Mouse (Mus musculus): ENCODE data around the gene Tead1. TPM values are rescaled to one million over a fixed set of nuclear protein-coding genes. Genes with fewer than 3 reads are reported as not detected.

Gene Tead1
- 27.5 and 32.3 TPM in 2 replicates for polyA plus RNA-seq (2015; fragmentation: Nextera tagmentation; extraction: Ambion mirVana)

DNA sequence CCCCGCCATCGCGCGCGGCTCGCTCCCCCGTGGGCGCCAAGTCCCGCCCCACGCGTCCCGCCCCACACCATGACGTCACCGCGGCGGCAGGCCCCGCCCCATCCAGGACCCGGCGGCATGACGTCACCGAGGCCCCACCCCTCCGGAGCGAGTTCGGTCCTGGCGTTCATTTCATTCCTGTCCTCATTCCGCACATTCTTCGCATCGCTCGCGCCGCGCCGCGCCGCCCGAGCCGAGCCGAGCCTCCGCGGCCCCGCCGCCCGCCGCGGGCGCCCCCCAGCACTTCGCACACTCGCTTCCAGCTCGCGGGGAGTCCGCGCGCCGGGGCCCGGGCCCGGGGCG is at the start of gene Tead1:
Tead1 (plus strand) TSS at position 148 of the 342 bp plus-strand sequence.
- peak; percentile 89 for ATAC-seq (replicated peaks; ENCODE audit: insufficient number of reproducible peaks, insufficient read depth, low FRiP score, low read depth)
- WGBS = under 1% methylated on average over 56 of the region's 57 CpGs

DNA sequence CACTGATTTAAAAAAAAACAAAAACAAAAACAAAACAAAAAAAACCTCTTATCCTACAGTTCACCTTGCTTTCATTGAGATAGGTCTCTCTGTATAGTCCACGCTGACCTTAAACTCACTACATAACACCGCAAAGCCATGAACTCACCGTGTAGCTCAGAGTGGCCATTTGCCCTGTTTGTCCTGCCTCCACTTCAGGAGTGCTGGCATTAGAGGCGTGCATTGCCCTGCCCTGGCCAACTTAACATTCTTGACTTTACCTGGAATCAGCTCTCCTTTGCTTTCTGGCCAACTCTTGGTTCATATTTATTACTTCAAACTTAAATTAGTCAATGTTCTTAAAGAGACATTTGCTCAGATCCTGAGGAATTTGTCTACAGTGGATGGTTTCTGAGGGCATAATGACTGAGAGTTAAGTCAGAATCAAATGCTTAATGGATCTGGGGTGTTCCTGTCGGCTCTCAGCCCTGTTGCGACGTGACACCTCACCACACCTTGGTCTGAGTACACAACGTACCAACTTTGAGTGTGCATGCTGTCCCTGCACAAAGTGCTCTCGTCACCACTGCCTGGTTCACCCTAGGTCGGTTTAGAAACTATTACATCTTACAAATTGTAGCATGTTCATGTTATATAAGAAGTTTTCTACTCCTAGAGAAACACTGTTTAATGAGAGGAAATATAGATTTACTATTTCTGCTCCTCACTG is 44.5 kb upstream of the Tead1 start:
- Histone ChIP-seq H3K36me3 (peaks cover 5% of the 10 kb centered on the region; the same call in 1 of the 2 replicates), H3K4me2 (no peak overlapping the region), H3K4me3 (no peak overlapping the region), H3K27ac (no peak overlapping the region), H3K9me3 (replicated peaks) (no peaks in the 10 kb centered on the region; the same call in 1 of the 2 replicates), H3K9ac (no peak overlapping the region), H3K4me1 (replicated peaks) (no peaks in the 10 kb centered on the region), H3K27me3 (no peaks in the 10 kb centered on the region)
- ATAC-seq (replicated peaks; ENCODE audit: insufficient number of reproducible peaks, insufficient read depth, low FRiP score, low read depth) = no peak
- WGBS = 80% methylated on average over 10 of the region's 10 CpGs

More for the DNA sequence above, at the start of gene Tead1:
- Histone ChIP-seq H3K27ac (peak within 1 kb of the TSS; percentile 99), H3K9me3 (replicated peaks) (no peaks in the 10 kb centered on the region), H3K4me3 (peak within 1 kb of the TSS; percentile 86), H3K9ac (peak within 1 kb of the TSS; percentile 88), H3K27me3 (no peaks in the 10 kb centered on the region), H3K4me2 (peak within 1 kb of the TSS; percentile 81), H3K4me1 (replicated peaks) (peaks cover 32% of the 10 kb centered on the region), H3K36me3 (no peaks in the 10 kb centered on the region)

DNA sequence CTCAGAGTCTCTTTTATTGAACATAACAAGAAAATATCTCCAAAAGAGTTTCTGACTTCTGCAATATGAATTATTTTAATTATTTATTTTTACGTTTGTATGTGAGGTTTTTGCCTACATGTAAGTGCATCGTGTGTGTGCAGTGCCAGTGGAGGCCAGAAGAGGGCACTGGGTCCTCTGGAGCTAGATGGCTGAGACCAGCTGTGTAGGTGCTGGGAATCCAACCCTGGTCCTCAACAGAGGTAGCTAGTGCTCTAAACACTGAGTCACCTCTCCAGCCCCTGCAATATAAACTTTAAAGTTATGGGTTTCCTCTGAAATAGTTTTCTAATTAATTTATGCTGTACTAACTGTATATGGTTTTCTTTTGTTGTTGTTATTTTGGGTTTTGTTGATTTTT is 43.2 kb upstream of the Tead1 start:
- Histone ChIP-seq H3K4me2 (no peak overlapping the region), H3K9ac (no peak overlapping the region), H3K27ac (no peak overlapping the region), H3K4me1 (replicated peaks) (no peaks in the 10 kb centered on the region), H3K27me3 (no peaks in the 10 kb centered on the region), H3K4me3 (no peak overlapping the region), H3K9me3 (replicated peaks) (no peaks in the 10 kb centered on the region; the same call in 1 of the 2 replicates), H3K36me3 (peaks cover 5% of the 10 kb centered on the region; the same call in 1 of the 2 replicates)
- 89% methylated on average over 2 of the region's 2 CpGs for WGBS
- ATAC-seq (replicated peaks; ENCODE audit: insufficient number of reproducible peaks, insufficient read depth, low FRiP score, low read depth) = no peak

DNA sequence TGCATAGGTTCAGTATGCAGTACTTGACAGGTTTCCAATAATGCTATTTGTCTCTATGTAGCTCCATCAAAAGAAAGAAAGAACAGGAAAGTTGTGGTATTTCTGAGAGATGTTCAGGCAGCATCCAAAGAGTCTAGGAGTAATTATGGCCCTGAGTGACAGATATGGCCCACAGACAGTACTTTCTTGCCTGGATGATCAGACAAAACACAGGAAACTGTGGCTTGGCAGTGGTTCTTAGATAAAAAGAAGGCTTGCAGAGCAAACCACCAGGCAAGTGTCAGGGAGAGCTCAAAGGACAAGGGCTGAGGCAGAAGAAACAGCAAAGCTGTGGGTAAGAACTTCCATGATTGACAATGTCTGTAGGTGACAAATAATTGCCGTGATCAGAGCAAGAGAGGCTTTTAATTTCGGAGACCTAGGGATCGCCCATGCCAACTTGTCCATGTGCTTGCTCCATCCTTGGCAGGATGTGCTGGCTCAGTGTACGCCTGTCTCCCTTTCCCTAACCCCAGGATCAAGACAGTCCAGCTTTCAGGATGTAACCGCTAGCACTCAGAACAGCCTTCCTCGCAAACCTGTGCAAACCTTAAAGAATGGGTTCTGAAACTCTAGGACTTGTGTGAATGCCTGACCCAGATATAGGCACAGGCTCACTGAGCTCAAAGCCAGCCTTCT is 35.1 kb upstream of the Tead1 start:
- H3K36me3 ChIP-seq = no peaks in the 10 kb centered on the region
- H3K4me1 ChIP-seq (replicated peaks) = peaks cover under 1% of the 10 kb centered on the region; the same call in 1 of the 2 replicates
- H3K4me3 ChIP-seq = no peak overlapping the region
- H3K27ac ChIP-seq = no peak overlapping the region
- H3K27me3 ChIP-seq = no peaks in the 10 kb centered on the region
- H3K4me2 ChIP-seq = no peak overlapping the region
- 84% methylated on average over 6 of the region's 6 CpGs for WGBS
- no peaks in the 10 kb centered on the region for H3K9me3 ChIP-seq (replicated peaks)
- H3K9ac ChIP-seq = no peak overlapping the region
- ATAC-seq (replicated peaks; ENCODE audit: insufficient number of reproducible peaks, insufficient read depth, low FRiP score, low read depth) = no peak

DNA sequence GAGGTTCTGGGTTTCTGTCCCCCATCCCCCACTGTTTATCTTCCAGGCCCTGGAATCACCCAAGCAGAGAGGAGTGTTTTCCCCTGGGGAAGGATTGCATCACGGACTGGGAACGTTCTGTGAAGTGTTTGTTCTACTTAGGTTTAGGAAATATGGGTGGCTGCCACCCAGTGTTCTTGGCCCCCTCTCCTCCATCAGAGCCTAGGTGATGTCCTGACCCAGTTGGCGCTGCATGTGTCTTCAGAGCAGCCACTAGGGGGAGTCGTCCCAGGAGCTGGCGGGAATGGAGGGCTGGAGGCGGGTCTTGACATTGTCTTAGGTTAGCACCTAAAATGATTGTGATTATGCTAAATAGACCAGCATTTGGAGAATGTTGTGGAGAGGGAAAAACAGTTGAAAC is 34.4 kb upstream of the Tead1 start:
- no peak for ATAC-seq (replicated peaks; ENCODE audit: insufficient number of reproducible peaks, insufficient read depth, low FRiP score, low read depth)

DNA sequence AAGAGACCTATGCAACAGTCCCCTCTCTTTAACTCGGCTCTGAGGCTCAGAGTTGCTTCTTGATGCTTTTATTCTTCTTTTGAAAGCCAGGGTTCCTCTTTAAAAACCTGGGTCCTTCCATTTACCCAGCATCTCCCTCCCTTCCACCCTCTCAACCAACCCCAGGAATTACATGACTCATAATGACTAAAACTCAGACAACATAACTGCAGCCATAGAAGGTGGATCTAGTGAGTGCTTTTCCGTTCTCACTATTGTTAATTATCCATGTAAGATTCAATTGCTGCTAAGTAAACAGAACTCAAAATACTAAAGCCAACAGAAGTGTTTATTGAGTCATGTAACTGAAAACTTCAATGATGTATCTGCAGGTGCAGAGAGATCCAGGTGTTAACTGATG is 33.4 kb upstream of the Tead1 start:
- Histone ChIP-seq H3K4me2 (no peak overlapping the region), H3K36me3 (no peaks in the 10 kb centered on the region), H3K27me3 (no peaks in the 10 kb centered on the region), H3K27ac (no peak overlapping the region), H3K9ac (no peak overlapping the region), H3K4me3 (no peak overlapping the region), H3K9me3 (replicated peaks) (no peaks in the 10 kb centered on the region), H3K4me1 (replicated peaks) (peaks cover 5% of the 10 kb centered on the region; the same call in 1 of the 2 replicates)
- 87% methylated on average over 2 of the region's 2 CpGs for WGBS
- no peak for ATAC-seq (replicated peaks; ENCODE audit: insufficient number of reproducible peaks, insufficient read depth, low FRiP score, low read depth)

More for the DNA sequence above, 34.4 kb upstream of the Tead1 start:
- no peak overlapping the region for H3K4me2 ChIP-seq
- WGBS = 75% methylated on average over 6 of the region's 6 CpGs
- no peak overlapping the region for H3K9ac ChIP-seq
- H3K36me3 ChIP-seq = no peaks in the 10 kb centered on the region
- no peaks in the 10 kb centered on the region for H3K9me3 ChIP-seq (replicated peaks)
- H3K4me1 ChIP-seq (replicated peaks) = peaks cover 5% of the 10 kb centered on the region; the same call in 1 of the 2 replicates
- no peak overlapping the region for H3K4me3 ChIP-seq
- no peaks in the 10 kb centered on the region for H3K27me3 ChIP-seq
- H3K27ac ChIP-seq = no peak overlapping the region

DNA sequence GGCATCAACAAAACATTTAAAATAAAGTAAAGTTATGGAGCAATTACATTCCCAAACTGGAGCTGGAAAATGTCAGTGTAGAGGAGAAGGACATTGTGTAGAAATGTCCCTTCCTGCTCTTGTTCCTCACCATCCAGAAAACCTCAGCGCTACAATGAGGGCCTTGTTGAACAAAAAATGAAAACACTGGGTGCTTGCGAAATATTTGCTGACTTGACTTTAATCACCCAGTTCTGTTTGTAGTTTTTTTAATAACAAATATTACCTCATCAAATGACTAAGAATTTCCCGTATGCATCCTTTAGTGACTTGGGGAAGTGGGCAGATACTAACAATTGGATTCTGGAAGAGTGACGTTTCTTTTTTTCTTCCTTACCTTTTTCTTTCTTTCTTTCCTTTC is 31.7 kb upstream of the Tead1 start:
- Histone ChIP-seq H3K36me3 (no peaks in the 10 kb centered on the region), H3K4me2 (no peak overlapping the region), H3K9ac (no peak overlapping the region), H3K9me3 (replicated peaks) (no peaks in the 10 kb centered on the region), H3K27ac (no peak overlapping the region), H3K27me3 (no peaks in the 10 kb centered on the region), H3K4me3 (no peak overlapping the region), H3K4me1 (replicated peaks) (peaks cover 5% of the 10 kb centered on the region)
- no peak for ATAC-seq (replicated peaks; ENCODE audit: insufficient number of reproducible peaks, insufficient read depth, low FRiP score, low read depth)
- 91% methylated on average over 4 of the region's 4 CpGs for WGBS

DNA sequence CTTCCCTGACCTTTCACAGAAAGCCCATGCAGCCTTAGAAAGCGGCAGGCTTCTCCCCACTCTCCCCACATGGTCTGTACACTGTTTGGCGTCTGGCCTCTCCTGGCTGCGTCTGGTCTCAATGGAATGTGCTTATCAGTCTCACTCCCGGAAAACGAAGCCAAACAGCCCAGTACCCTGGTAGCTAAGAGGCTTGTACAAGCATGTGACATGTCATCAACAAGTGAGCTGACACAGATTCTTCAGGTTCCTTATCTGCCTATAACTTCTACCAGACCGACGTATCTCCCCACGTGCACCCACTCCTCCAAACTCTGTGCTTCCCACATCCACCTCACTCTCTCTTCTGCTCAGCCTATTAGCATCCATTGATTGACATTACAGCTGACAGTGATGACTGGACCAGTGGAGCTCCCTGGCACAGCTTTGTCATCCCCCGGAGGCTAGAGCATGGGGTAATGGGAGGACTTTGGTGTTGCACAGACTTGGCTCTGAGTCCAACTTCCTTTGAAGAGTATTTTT is 22.9 kb upstream of the Tead1 start:
- peak overlapping the region; percentile 94 for H3K27ac ChIP-seq
- H3K4me1 ChIP-seq (replicated peaks) = peaks cover 62% of the 10 kb centered on the region
- no peaks in the 10 kb centered on the region for H3K9me3 ChIP-seq (replicated peaks)
- H3K27me3 ChIP-seq = no peaks in the 10 kb centered on the region
- no peak overlapping the region for H3K9ac ChIP-seq
- no peaks in the 10 kb centered on the region for H3K36me3 ChIP-seq
- peak; percentile 93 for ATAC-seq (replicated peaks; ENCODE audit: insufficient number of reproducible peaks, insufficient read depth, low FRiP score, low read depth)
- peak overlapping the region; percentile 18; the same call in 1 of the 2 replicates for H3K4me3 ChIP-seq
- peak overlapping the region; percentile 43 for H3K4me2 ChIP-seq
- WGBS = 7% methylated on average over 9 of the region's 9 CpGs

DNA sequence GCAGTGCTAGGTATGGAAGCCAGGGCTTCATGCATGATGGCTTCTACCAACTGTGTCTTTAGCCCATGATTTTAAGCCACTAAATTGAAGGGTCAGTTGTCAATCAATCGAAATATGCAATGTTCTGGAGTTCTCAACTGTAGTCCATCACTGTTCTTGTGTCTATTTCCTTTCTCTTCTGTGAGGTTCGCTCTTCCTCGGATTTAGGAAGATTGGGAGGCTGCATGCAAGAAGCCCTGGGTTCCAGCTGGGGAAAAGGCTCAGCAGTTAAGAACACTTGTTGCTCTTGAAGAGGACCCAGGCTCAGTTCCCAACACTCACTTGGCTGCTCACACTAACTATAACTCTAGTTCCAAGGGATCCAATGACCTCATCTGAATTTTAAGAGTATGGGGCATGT is 20.2 kb upstream of the Tead1 start:
- ATAC-seq (replicated peaks; ENCODE audit: insufficient number of reproducible peaks, insufficient read depth, low FRiP score, low read depth) = no peak
- Histone ChIP-seq H3K9ac (no peak overlapping the region), H3K27me3 (no peaks in the 10 kb centered on the region), H3K36me3 (no peaks in the 10 kb centered on the region), H3K4me2 (no peak overlapping the region), H3K27ac (peak overlapping the region; percentile 88), H3K4me3 (no peak overlapping the region), H3K9me3 (replicated peaks) (no peaks in the 10 kb centered on the region), H3K4me1 (replicated peaks) (peaks cover 86% of the 10 kb centered on the region)
- 85% methylated on average over 3 of the region's 3 CpGs for WGBS

DNA sequence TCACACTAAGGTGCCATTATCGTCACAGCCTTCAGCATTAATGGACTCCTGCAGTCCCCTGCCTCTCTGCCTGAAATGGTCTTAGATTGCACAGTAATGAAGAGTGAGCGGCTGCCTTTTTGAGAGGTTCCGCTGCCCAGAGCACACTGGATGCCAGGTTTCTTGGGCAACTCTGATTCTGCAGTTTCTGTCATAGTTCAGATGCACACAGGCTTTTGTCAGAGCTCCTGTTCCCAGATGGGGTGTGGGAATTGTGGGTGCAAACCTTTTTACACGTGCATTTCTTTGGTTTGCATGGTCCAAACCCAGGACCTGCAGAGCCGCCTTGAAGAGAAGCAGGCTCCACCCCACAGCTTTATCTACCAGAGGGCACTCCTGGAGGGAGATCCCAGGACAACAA is 19.3 kb upstream of the Tead1 start:
- peak overlapping the region; percentile 88 for H3K27ac ChIP-seq
- H3K9ac ChIP-seq = 0 out of 2 replicates have a peak overlapping the region, but pooled peaks have one; percentile 0
- H3K9me3 ChIP-seq (replicated peaks) = no peaks in the 10 kb centered on the region
- no peaks in the 10 kb centered on the region for H3K36me3 ChIP-seq
- ATAC-seq (replicated peaks; ENCODE audit: insufficient number of reproducible peaks, insufficient read depth, low FRiP score, low read depth) = no peak
- WGBS = 23% methylated on average over 5 of the region's 5 CpGs
- H3K4me1 ChIP-seq (replicated peaks) = peaks cover 79% of the 10 kb centered on the region
- H3K4me3 ChIP-seq = no peak overlapping the region
- peak overlapping the region; percentile 49 for H3K4me2 ChIP-seq
- H3K27me3 ChIP-seq = no peaks in the 10 kb centered on the region

DNA sequence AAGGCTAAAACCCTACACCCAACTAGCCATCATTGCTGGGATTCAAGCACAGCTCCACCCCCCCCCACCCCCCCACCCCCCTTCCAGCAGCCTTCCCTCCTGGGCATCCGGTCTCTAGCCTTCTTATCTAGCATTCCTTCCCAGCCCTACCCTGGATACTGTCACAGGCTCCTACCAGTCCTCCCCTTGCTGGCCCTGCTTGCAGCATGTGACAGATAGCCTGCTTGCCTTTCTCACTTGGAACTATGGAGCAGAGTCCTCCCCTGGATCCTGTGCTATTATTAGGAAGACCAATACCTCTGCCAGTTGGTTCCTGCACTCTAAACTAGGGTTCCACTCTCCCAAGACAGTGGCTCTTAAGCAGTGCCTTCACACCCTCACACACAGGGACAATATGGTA is 18.8 kb upstream of the Tead1 start:
- Histone ChIP-seq H3K27ac (peak overlapping the region; percentile 88), H3K9me3 (replicated peaks) (no peaks in the 10 kb centered on the region), H3K36me3 (no peaks in the 10 kb centered on the region), H3K4me2 (peak overlapping the region; percentile 49; the same call in 1 of the 2 replicates), H3K4me1 (replicated peaks) (peaks cover 76% of the 10 kb centered on the region), H3K27me3 (no peaks in the 10 kb centered on the region), H3K4me3 (no peak overlapping the region), H3K9ac (no peak overlapping the region)
- peak; percentile 87 for ATAC-seq (replicated peaks; ENCODE audit: insufficient number of reproducible peaks, insufficient read depth, low FRiP score, low read depth)
- 7% methylated on average over 1 of the region's 1 CpGs for WGBS
